Comparison of ENCODE assay signal across 26 mouse cellular contexts in genomic region chr19:37686347-37686746, GRCm38 (mm10). TPM values are rescaled to one million over a fixed set of nuclear protein-coding genes. Genes with fewer than 3 reads are reported as not detected.
DNase-seq lines count a peak whose midpoint lies in the region; ATAC-seq lines count a peak whose summit lies in the region.
"Had no signal": no experiment of that assay in that cellular context is flagged by ENCODE, and none has a peak within 500 bp of the region (broad histone marks: within the 10 kb centered on the region; RNA-seq: fewer than 3 reads in every experiment).

No protein-coding gene starts in this region.

- H3K27ac ChIP-seq in heart, embryonic 12.5 days (ENCODE audit: poor library complexity, severe bottlenecking), result no peak overlapping the region
- no peak overlapping the region for H3K27ac ChIP-seq in kidney, embryonic 15.5 days
- H3K27ac ChIP-seq in embryonic facial prominence, embryonic 12.5 days, result no peak overlapping the region
- H3K27ac ChIP-seq in neural tube, embryonic 15.5 days (replicated peaks), result no peak overlapping the region
- H3K27ac ChIP-seq: heart, adult 2 months; liver, embryonic 15.5 days; macrophage; neural tube, embryonic 12.5 days had no signal

- peaks cover 94% of the 10 kb centered on the region for H3K27me3 ChIP-seq in heart, embryonic 12.5 days (replicated peaks)
- H3K27me3 ChIP-seq in kidney, embryonic 15.5 days, result peaks cover 97% of the 10 kb centered on the region
- H3K27me3 ChIP-seq in embryonic facial prominence, embryonic 12.5 days, result peaks cover 89% of the 10 kb centered on the region
- H3K27me3 ChIP-seq in neural tube, embryonic 15.5 days (replicated peaks), result peaks cover 96% of the 10 kb centered on the region

- no peaks in the 10 kb centered on the region for H3K9me3 ChIP-seq in heart, embryonic 12.5 days (replicated peaks)
- H3K9me3 ChIP-seq in kidney, embryonic 15.5 days (replicated peaks), result no peaks in the 10 kb centered on the region
- no peaks in the 10 kb centered on the region for H3K9me3 ChIP-seq in embryonic facial prominence, embryonic 12.5 days
- H3K9me3 ChIP-seq in neural tube, embryonic 15.5 days (replicated peaks), result no peaks in the 10 kb centered on the region
- H3K9me3 ChIP-seq: liver, embryonic 15.5 days; neural tube, embryonic 12.5 days had no signal

- DNase-seq in heart, adult 11 months, result peak; percentile 82
- DNase-seq in kidney, postnatal 14 days, result no peak
- no peak for DNase-seq in cerebellum, adult 11-12 months
- DNase-seq: cerebellum, adult 8-10 months; gastrocnemius, postnatal 14 days; heart, adult 2 months; heart, postnatal 10 days; kidney, adult 18-20 months; right cerebral cortex, adult 18-20 months had no signal

- no peak overlapping the region for H3K4me2 ChIP-seq in heart, embryonic 12.5 days
- H3K4me2 ChIP-seq in kidney, embryonic 15.5 days, result peak overlapping the region; percentile 30
- H3K4me2 ChIP-seq in embryonic facial prominence, embryonic 12.5 days (replicated peaks), result peak overlapping the region; percentile 32; the same call in 1 of the 2 replicates
- H3K4me2 ChIP-seq in neural tube, embryonic 15.5 days, result no peak overlapping the region
- H3K4me2 ChIP-seq: liver, embryonic 15.5 days; midbrain, embryonic 11.5 days had no signal

- H3K4me3 ChIP-seq in heart, embryonic 12.5 days, result no peak overlapping the region
- no peak overlapping the region for H3K4me3 ChIP-seq in kidney, embryonic 15.5 days (replicated peaks)
- peak overlapping the region; percentile 4; the same call in 1 of the 2 replicates for H3K4me3 ChIP-seq in embryonic facial prominence, embryonic 12.5 days
- H3K4me3 ChIP-seq in neural tube, embryonic 15.5 days (replicated peaks), result no peak overlapping the region
- H3K4me3 ChIP-seq: erythroblast, embryonic 14.5 days; heart, adult 2 months; liver, embryonic 15.5 days; neural tube, embryonic 12.5 days had no signal

- WGBS in heart, embryonic 12.5 days, result 14% methylated on average over 23 of the region's 23 CpGs
- WGBS in kidney, embryonic 15.5 days, result 3% methylated on average over 23 of the region's 23 CpGs
- WGBS in embryonic facial prominence, embryonic 12.5 days, result 4% methylated on average over 23 of the region's 23 CpGs
- WGBS in neural tube, embryonic 15.5 days, result 5% methylated on average over 23 of the region's 23 CpGs

- H3K9ac ChIP-seq in heart, embryonic 12.5 days, result no peak overlapping the region
- no peak overlapping the region for H3K9ac ChIP-seq in kidney, embryonic 15.5 days
- no peak overlapping the region; the same call in 1 of the 2 replicates for H3K9ac ChIP-seq in embryonic facial prominence, embryonic 12.5 days
- no peak overlapping the region for H3K9ac ChIP-seq in neural tube, embryonic 15.5 days (replicated peaks)
- H3K9ac ChIP-seq: liver, embryonic 15.5 days; neural tube, embryonic 12.5 days had no signal

- no peaks in the 10 kb centered on the region for H3K36me3 ChIP-seq in heart, embryonic 12.5 days
- H3K36me3 ChIP-seq in kidney, embryonic 15.5 days, result 0 out of 2 replicates have a peak, but pooled peaks cover 3% of the 10 kb centered on the region
- no peaks in the 10 kb centered on the region for H3K36me3 ChIP-seq in embryonic facial prominence, embryonic 12.5 days
- no peaks in the 10 kb centered on the region for H3K36me3 ChIP-seq in neural tube, embryonic 15.5 days
- H3K36me3 ChIP-seq: neural tube, embryonic 12.5 days had no signal

- ATAC-seq in heart, embryonic 12.5 days (ENCODE audit: insufficient number of reproducible peaks, low FRiP score), result no peak
- no peak for ATAC-seq in kidney, embryonic 15.5 days (replicated peaks; ENCODE audit: low FRiP score)
- ATAC-seq in embryonic facial prominence, embryonic 12.5 days (ENCODE audit: insufficient number of reproducible peaks, insufficient read depth, low FRiP score, low TSS enrichment), result no peak
- ATAC-seq in neural tube, embryonic 15.5 days (ENCODE audit: low FRiP score), result peak; percentile 24; the same call in 1 of the 2 replicates
- ATAC-seq in megakaryocyte-erythroid progenitor cell, adult 5-6 weeks (replicated peaks; ENCODE audit: low FRiP score, low TSS enrichment, poor library complexity, severe bottlenecking), result no peak
- ATAC-seq: CD4-positive, CD25-positive, alpha-beta regulatory T cell, adult 4 months had no signal

- H3K4me1 ChIP-seq in heart, embryonic 12.5 days (replicated peaks), result peaks cover 23% of the 10 kb centered on the region
- H3K4me1 ChIP-seq in kidney, embryonic 15.5 days, result peaks cover 35% of the 10 kb centered on the region
- peaks cover 6% of the 10 kb centered on the region for H3K4me1 ChIP-seq in embryonic facial prominence, embryonic 12.5 days
- H3K4me1 ChIP-seq in neural tube, embryonic 15.5 days, result peaks cover 18% of the 10 kb centered on the region
- H3K4me1 ChIP-seq: neural tube, embryonic 12.5 days had no signal

RNA-seq across cellular contexts. Expression of gene Cyp26c1, which starts 1.0 kb away (rescaled TPM):
- not detected in 2 replicates for polyA plus RNA-seq in heart, embryonic 12.5 days (2016; fragmentation: Nextera tagmentation; extraction: Ambion mirVana)
- polyA plus RNA-seq in kidney, embryonic 15.5 days (2015; fragmentation: Nextera tagmentation; extraction: Ambion mirVana), result not detected in 2 replicates
- polyA plus RNA-seq in embryonic facial prominence, embryonic 12.5 days (2016; fragmentation: Nextera tagmentation; extraction: Ambion mirVana), result 1.0 and 1.1 TPM in 2 replicates
- polyA plus RNA-seq in neural tube, embryonic 15.5 days (2015; fragmentation: Nextera tagmentation; extraction: Ambion mirVana), result not detected in 2 replicates
- total RNA-seq in megakaryocyte-erythroid progenitor cell, adult 5-6 weeks (2014; fragmentation: Nextera tagmentation), result not detected in 2 replicates
- total RNA-seq in megakaryocyte-erythroid progenitor cell, adult 5-6 weeks (2017), result not detected in 2 replicates
- total RNA-seq: adrenal gland, adult 18-20 months; gastrocnemius, postnatal 14 days; heart, adult 2 months; heart, postnatal 10 days; left cerebral cortex, adult 8-10 months; monocyte, adult 5-6 weeks had no signal
- polyA plus RNA-seq: CD4-positive, CD25-positive, alpha-beta regulatory T cell, adult 4 months; erythroblast, embryonic 14.5 days; forebrain, embryonic 14.5 days; heart, adult 2 months; liver, embryonic 15.5 days; lung, embryonic 16.5 days; macrophage; midbrain, embryonic 11.5 days; neural tube, embryonic 12.5 days had no signal

RNA-seq across cellular contexts. Expression of gene Cyp26a1, which starts 11.3 kb away (rescaled TPM):
- polyA plus RNA-seq in heart, embryonic 12.5 days (2016; fragmentation: Nextera tagmentation; extraction: Ambion mirVana), result 0.70 and 0.92 TPM in 2 replicates
- 2.2 and 3.2 TPM in 2 replicates for polyA plus RNA-seq in kidney, embryonic 15.5 days (2015; fragmentation: Nextera tagmentation; extraction: Ambion mirVana)
- polyA plus RNA-seq in embryonic facial prominence, embryonic 12.5 days (2016; fragmentation: Nextera tagmentation; extraction: Ambion mirVana), result 11.8 and 14.8 TPM in 2 replicates
- 0.65 and 1.3 TPM in 2 replicates for polyA plus RNA-seq in neural tube, embryonic 15.5 days (2015; fragmentation: Nextera tagmentation; extraction: Ambion mirVana)
- not detected in 2 replicates for total RNA-seq in megakaryocyte-erythroid progenitor cell, adult 5-6 weeks (2014; fragmentation: Nextera tagmentation)
- total RNA-seq in megakaryocyte-erythroid progenitor cell, adult 5-6 weeks (2017), result not detected in 2 replicates
- total RNA-seq: adrenal gland, adult 18-20 months; monocyte, adult 5-6 weeks had no signal
- polyA plus RNA-seq: CD4-positive, CD25-positive, alpha-beta regulatory T cell, adult 4 months; erythroblast, embryonic 14.5 days; forebrain, embryonic 14.5 days; large intestine, adult 2 months; macrophage had no signal

Comparison
In these comparisons a context has a peak if more than half of its experiments do, and no peak if none do; other contexts are left out.
1. H3K4me2 ChIP-seq: peak in kidney, embryonic 15.5 days (single experiment) and embryonic facial prominence, embryonic 12.5 days (single experiment); none in heart, embryonic 12.5 days (single experiment) and neural tube, embryonic 15.5 days (single experiment).